Mouse (Mus musculus) layer of hippocampus, postnatal 14 days (tissue): ENCODE data around the gene Scp2. TPM values are rescaled to one million over a fixed set of nuclear protein-coding genes. Genes with fewer than 3 reads are reported as not detected.
"Not testable (repeated sequence)": the region's sequence is repeated elsewhere in the genome, so short reads cannot be mapped to it uniquely, and the experiment has no call there.

Experiments used
- DNase-seq, 2 experiments: peaks; one replicate each; pipeline ENCODE4 v3.0.0; 2021 to 2022; ENCODE audit warnings: low spot score in 2 of 2, mixed read lengths in 1 of 2
- long read RNA-seq, 2 experiments: library from polyadenylated mRNA; stranded (forward); transcript quantifications; one replicate each; pipeline ENCODE4 v2.0.0; 2021
- total RNA-seq, 2 experiments: library from RNA; stranded (reverse); gene quantifications; 2 replicates each; pipeline ENCODE4 v1.2.3; 2021

Scp2 gene
- total RNA-seq, result 10 to 100 TPM; 87.2 to 87.7 TPM
- long read RNA-seq, experiment 1, transcript Scp2-201 (16 exons, 2,640 nt), result minor isoform, 22 of 163 reads
- long read RNA-seq, experiment 1, transcript Scp2-202 (5 exons, 772 nt), result major isoform, 125 of 163 reads
- long read RNA-seq, experiment 1, partial matches to known transcripts, result 3 of 163 reads
- long read RNA-seq, experiment 1, other reads (novel, unspliced or antisense), result 12 of 163 reads
- long read RNA-seq, experiment 2, transcript Scp2-202 (5 exons, 772 nt), result major isoform, 163 of 203 reads
- long read RNA-seq, experiment 2, transcript Scp2-201 (16 exons, 2,640 nt), result minor isoform, 33 of 203 reads
- long read RNA-seq, experiment 2, partial matches to known transcripts, result 3 of 203 reads
- long read RNA-seq, experiment 2, other reads (novel, unspliced or antisense), result 4 of 203 reads

GRCm38 (mm10) chr4:108144880-108145279 is at the start of gene Scp2:
TSS of gene Scp2 (minus strand) at chr4:108144998.
- DNase-seq, result no peak

GRCm38 (mm10) chr4:108192821-108193323 is 48.1 kb upstream of the Scp2 start:
- DNase-seq, result no peak

- DNase-seq, result no peak
Measured at GRCm38 (mm10) chr4:108182278-108182677, 37.5 kb upstream of the Scp2 start.

GRCm38 (mm10) chr4:108168056-108168455 is 23.3 kb upstream of the Scp2 start:
- DNase-seq, result no peak

GRCm38 (mm10) chr4:108166874-108167273 is 22.1 kb upstream of the Scp2 start:
- no peak for DNase-seq

GRCm38 (mm10) chr4:108165152-108165895 is 20.5 kb upstream of the Scp2 start, which contains the start of gene Echdc2:
TSS of gene Echdc2 (plus strand) at chr4:108165437.
- peak; percentile 8 to 13 for DNase-seq

GRCm38 (mm10) chr4:108163291-108163690 is 18.5 kb upstream of the Scp2 start:
- DNase-seq, result no peak

GRCm38 (mm10) chr4:108161936-108162335 is 17.1 kb upstream of the Scp2 start:
- no peak for DNase-seq

- not testable (repeated sequence) for DNase-seq
Measured at GRCm38 (mm10) chr4:108155141-108155540, 10.3 kb upstream of the Scp2 start.

- not testable (repeated sequence) for DNase-seq
Measured at GRCm38 (mm10) chr4:108145554-108145953, 756 bp upstream of the Scp2 start.

GRCm38 (mm10) chr4:108143778-108144177 is 1.0 kb downstream of the Scp2 start:
- no peak for DNase-seq

- DNase-seq, result not testable (repeated sequence)
Measured at GRCm38 (mm10) chr4:108143178-108143577, 1.6 kb downstream of the Scp2 start.

- DNase-seq, result no peak
Measured at GRCm38 (mm10) chr4:108136938-108137337, 7.9 kb downstream of the Scp2 start.

GRCm38 (mm10) chr4:108130452-108130851 is 14.3 kb downstream of the Scp2 start:
- DNase-seq, result no peak

- no peak for DNase-seq
Measured at GRCm38 (mm10) chr4:108128339-108128738, 16.5 kb downstream of the Scp2 start.

GRCm38 (mm10) chr4:108127516-108127915 is 17.3 kb downstream of the Scp2 start:
- DNase-seq, result no peak

- no peak for DNase-seq
Measured at GRCm38 (mm10) chr4:108126260-108126659, 18.5 kb downstream of the Scp2 start.

GRCm38 (mm10) chr4:108124104-108124503 is 20.7 kb downstream of the Scp2 start:
- no peak for DNase-seq

- DNase-seq, result peak; percentile 89 to 93
Measured at GRCm38 (mm10) chr4:108117924-108118876, 26.6 kb downstream of the Scp2 start.

GRCm38 (mm10) chr4:108117488-108117887 is 27.3 kb downstream of the Scp2 start:
- peak; percentile 4 to 5 for DNase-seq

- DNase-seq, result no peak
Measured at GRCm38 (mm10) chr4:108116466-108116865, 28.3 kb downstream of the Scp2 start.
